ENCODE assay signal across 15 mouse cellular contexts in genomic region chr15:86191505-86191904, GRCm38 (mm10). TPM values are rescaled to one million over a fixed set of nuclear protein-coding genes. Genes with fewer than 3 reads are reported as not detected.
A peak's percentile ranks its signal among the peaks of the same experiment; 100 is the strongest.
DNase-seq lines count a peak whose midpoint lies in the region; ATAC-seq and TF ChIP-seq lines count a peak whose summit lies in the region.
"Had no signal": no experiment of that assay in that cellular context is flagged by ENCODE, and none has a peak within 500 bp of the region (broad histone marks: within the 10 kb centered on the region; RNA-seq: fewer than 3 reads in every experiment).

No protein-coding gene starts in this region.

- no peak for TF ChIP-seq CTCF in MEL (IDR thresholded peaks at IDR 0.05 in 2 of 3, conservative IDR thresholded peaks at IDR 0.05 in 1 of 3; ENCODE audit: control insufficient read depth in 1 of 3, insufficient read depth in 1 of 3, low read depth in 2 of 3, low read length in 3 of 3, poor library complexity in 1 of 3, severe bottlenecking in 1 of 3)

- no peak for TF ChIP-seq POLR2A in MEL (IDR thresholded peaks at IDR 0.05; ENCODE audit: control insufficient read depth in 1 of 2, insufficient read depth in 1 of 2, low read depth in 1 of 2, low read length in 2 of 2, poor library complexity in 1 of 2)

- no peaks in the 10 kb centered on the region for H3K9me3 ChIP-seq in MEL (replicated peaks; ENCODE audit: insufficient read depth, low read length)
- H3K9me3 ChIP-seq: embryonic facial prominence, embryonic 12.5 days; hindbrain, embryonic 15.5 days; liver, embryonic 13.5 days had no signal

- no peak overlapping the region for H3K4me3 ChIP-seq in MEL (ENCODE audit: control insufficient read depth in 1 of 2, insufficient read depth in 1 of 2, low read depth in 2 of 2, low read length in 2 of 2)
- H3K4me3 ChIP-seq: embryonic facial prominence, embryonic 12.5 days; hindbrain, embryonic 15.5 days; liver, embryonic 13.5 days had no signal

- H3K9ac ChIP-seq in MEL (ENCODE audit: control insufficient read depth, low read depth, low read length, poor library complexity, severe bottlenecking), result no peak overlapping the region
- H3K9ac ChIP-seq: embryonic facial prominence, embryonic 12.5 days; hindbrain, embryonic 15.5 days; liver, embryonic 13.5 days had no signal

- TF ChIP-seq EP300 in MEL (IDR thresholded peaks at IDR 0.05; ENCODE audit: low read depth in 1 of 2, low read length in 2 of 2), result no peak

- peak; percentile 55 to 63 for DNase-seq in spleen, postnatal 36 days (ENCODE audit: low spot score in 2 of 2)
- no peak for DNase-seq in spleen, postnatal 10 days (ENCODE audit: low spot score in 2 of 2)
- DNase-seq in MEL (ENCODE audit: low read depth, low spot score), result peak; percentile 37
- DNase-seq in induced T-regulatory cell, adult 2 months (ENCODE audit: low read depth), result peak; percentile 23
- no peak for DNase-seq in cerebellum, postnatal 10 days
- DNase-seq: adrenal gland, adult 2 months; cerebellum, adult 11-12 months; gastrocnemius, postnatal 14 days; kidney, adult 18-20 months; kidney, postnatal 25 days; liver, embryonic 13.5 days had no signal

- H3K79me2 ChIP-seq in MEL (ENCODE audit: control insufficient read depth, insufficient read depth, low read length, poor library complexity), result no peaks in the 10 kb centered on the region

- H3K4me1 ChIP-seq in MEL (ENCODE audit: control insufficient read depth in 1 of 2, insufficient read depth in 2 of 2, low read length in 2 of 2), result peaks cover 0 to 11% of the 10 kb centered on the region in 2 experiments; a peak in 3 of 4 replicates

- peak; percentile 20; the same call in 1 of the 2 replicates for ATAC-seq in neutrophil, adult 5-6 weeks (ENCODE audit: extremely low read depth, insufficient number of reproducible peaks, low FRiP score, poor library complexity, severe bottlenecking)
- ATAC-seq in inflammation-experienced regulatory T-cells, adult 6 months, result no peak

- no peaks in the 10 kb centered on the region for H3K27me3 ChIP-seq in MEL (ENCODE audit: control insufficient read depth in 1 of 2, insufficient read depth in 2 of 2, low read length in 2 of 2)
- H3K27me3 ChIP-seq: embryonic facial prominence, embryonic 12.5 days; hindbrain, embryonic 15.5 days had no signal

- no peak for TF ChIP-seq RAD21 in MEL (IDR thresholded peaks at IDR 0.05; ENCODE audit: low read depth, low read length)

- H3K36me3 ChIP-seq in MEL (ENCODE audit: control insufficient read depth in 1 of 2, insufficient read depth in 2 of 2, low read length in 2 of 2), result no peaks in the 10 kb centered on the region
- H3K36me3 ChIP-seq: embryonic facial prominence, embryonic 12.5 days; hindbrain, embryonic 15.5 days; liver, embryonic 13.5 days had no signal

- H3K27ac ChIP-seq in MEL (ENCODE audit: control insufficient read depth, low read depth, low read length), result no peak overlapping the region
- H3K27ac ChIP-seq: embryonic facial prominence, embryonic 12.5 days; hindbrain, embryonic 15.5 days; liver, embryonic 13.5 days had no signal

TF ChIP-seq in MEL, 35 proteins besides CTCF, POLR2A, EP300 and RAD21:
- TF ChIP-seq POLR2AphosphoS5 (IDR thresholded peaks at IDR 0.05; ENCODE audit: borderline replicate concordance, low read depth, low read length) (no peak), GABPA (IDR thresholded peaks at IDR 0.05; ENCODE audit: low read depth, low read length) (no peak), TBP (IDR thresholded peaks at IDR 0.05; ENCODE audit: low read depth, low read length) (no peak), MXI1 (IDR thresholded peaks at IDR 0.05; ENCODE audit: low read depth, low read length) (no peak), CHD1 (IDR thresholded peaks at IDR 0.05; ENCODE audit: low read depth, low read length) (no peak), NELFE (IDR thresholded peaks at IDR 0.05; ENCODE audit: low read depth, low read length) (no peak), MAZ (IDR thresholded peaks at IDR 0.05; ENCODE audit: low read depth, low read length) (no peak), MAFK (IDR thresholded peaks at IDR 0.05; ENCODE audit: borderline replicate concordance, low read depth, low read length) (no peak), MAX (IDR thresholded peaks at IDR 0.05; ENCODE audit: low read length) (no peak), TAL1 (IDR thresholded peaks at IDR 0.05; ENCODE audit: low read length) (no peak), MEF2A (IDR thresholded peaks at IDR 0.05; ENCODE audit: extremely low read depth, insufficient replicate concordance, low read depth, low read length, poor library complexity, severe bottlenecking) (no peak), UBTF (IDR thresholded peaks at IDR 0.05; ENCODE audit: borderline replicate concordance, insufficient read depth, low read depth, low read length) (no peak), POLR2AphosphoS2 (IDR thresholded peaks at IDR 0.05; ENCODE audit: low read length) (no peak), ZKSCAN1 (IDR thresholded peaks at IDR 0.05; ENCODE audit: low read depth, low read length) (no peak), GATA1 (IDR thresholded peaks at IDR 0.05; ENCODE audit: low read depth, low read length) (no peak), CHD2 (IDR thresholded peaks at IDR 0.05; ENCODE audit: low read length) (no peak), SMC3 (IDR thresholded peaks at IDR 0.05; ENCODE audit: low read depth, low read length) (no peak)
TF ChIP-seq in MEL: peak in this region for 0.

RNA-seq across cellular contexts. Expression of gene Cerk, which starts 5.6 kb away (rescaled TPM):
- total RNA-seq in MEL (2012; rRNA removed), result 3.8 and 4.1 TPM in 2 replicates
- polyA plus RNA-seq in MEL (2012; ENCODE audit: insufficient read depth in 1 of 2, insufficient read length in 2 of 2, low read depth in 1 of 2, low replicate concordance in 2 of 2, missing spikeins in 1 of 2), result 1 to 10 TPM in 1 of 2 experiments, not detected in 1; 9.5 TPM
- 114 and 127 TPM in 2 replicates for total RNA-seq in neutrophil, adult 5-6 weeks (2017)
- 1 to 10 TPM; 2.3 to 6.6 (median 5.9) TPM for polyA plus RNA-seq in inflammation-experienced regulatory T-cells, adult 6 months (2017; shearing (Covaris generic))

RNA-seq across cellular contexts. Expression of gene Tbc1d22a, which starts 22.8 kb away (rescaled TPM):
- 15.1 and 15.9 TPM in 2 replicates for total RNA-seq in MEL (2012; rRNA removed)
- polyA plus RNA-seq in MEL (2012; ENCODE audit: insufficient read depth in 1 of 2, insufficient read length in 2 of 2, low read depth in 1 of 2, low replicate concordance in 2 of 2, missing spikeins in 1 of 2), result 10 to 100 TPM in 1 of 2 experiments, not detected in 1; 21.1 TPM
- 23.2 and 38.2 TPM in 2 replicates for total RNA-seq in neutrophil, adult 5-6 weeks (2017)
- polyA plus RNA-seq in inflammation-experienced regulatory T-cells, adult 6 months (2017; shearing (Covaris generic)), result 10 to 100 TPM; 10.6 to 12.5 (median 11.6) TPM

Comparison
In these comparisons a context has a peak if more than half of its experiments do, and no peak if none do; other contexts are left out.
1. DNase-seq: peak in spleen, postnatal 36 days (2 of 2), MEL (single experiment) and induced T-regulatory cell, adult 2 months (single experiment); none in spleen, postnatal 10 days (0 of 2) and cerebellum, postnatal 10 days (0 of 2).
2. RNA of gene Cerk, which starts 5.6 kb away (total RNA-seq): 114 to 127 TPM in neutrophil, adult 5-6 weeks; 3.8 to 4.1 TPM in MEL; every median in the first group is over 10 times any median in the second.